Mouse (Mus musculus) midbrain, postnatal 0 days (tissue): ENCODE measurements at regions not wholly inside any gene's neighbourhood (a gene's known extent, or its start where the extent isn't known, plus 50 kb on each side); places are given as distances from the start of the nearest gene placed in this dataset.

Source experiments
- ATAC-seq: fragments of 200-750 bp; cut with Nextera tagmentation; 2 replicates; pipeline ENCODE4 v1.8.0; 2017; ENCODE audit warnings: moderate number of reproducible peaks, mild to moderate bottlenecking, moderate TSS enrichment, moderate library complexity; ENCODE audit not compliant: low FRiP score
- DNase-seq: peaks from one replicate; pipeline ENCODE4 v3.0.0-alpha.2; 2015; ENCODE audit warnings: low spot score
- H3K27ac ChIP-seq: fragments of 300-500 bp; sonication (generic); 2 replicates; pipeline ENCODE4 v1.5.1; 2014; ENCODE audit warnings: low read depth, mild to moderate bottlenecking, low read length, mixed read lengths
- H3K27me3 ChIP-seq: fragments of 300-500 bp; sonication (generic); 2 replicates; pipeline ENCODE4 v1.6.1; 2014; ENCODE audit warnings: low read length, control low read depth, mixed read lengths; ENCODE audit not compliant: insufficient read depth
- H3K36me3 ChIP-seq: fragments of 300-500 bp; sonication (generic); 2 replicates; pipeline ENCODE4 v1.6.1; 2014; ENCODE audit warnings: low read length, control low read depth, mixed read lengths; ENCODE audit not compliant: insufficient read depth
- H3K4me1 ChIP-seq: fragments of 300-500 bp; sonication (generic); 2 replicates; pipeline ENCODE4 v1.6.1; 2014; ENCODE audit warnings: mild to moderate bottlenecking, control low read depth, antibody characterized with exemption, low read length, mixed read lengths; ENCODE audit not compliant: insufficient read depth
- H3K4me2 ChIP-seq: fragments of 300-500 bp; sonication (generic); 2 replicates; pipeline ENCODE4 v1.6.1; 2014; ENCODE audit warnings: low read depth, mild to moderate bottlenecking, low read length, mixed read lengths; ENCODE audit not compliant: poor library complexity, severe bottlenecking
- H3K4me3 ChIP-seq: fragments of 300-500 bp; sonication (generic); 2 replicates; pipeline ENCODE4 v1.5.1; 2014; ENCODE audit warnings: low read depth, mild to moderate bottlenecking, low read length, moderate library complexity
- H3K9ac ChIP-seq: fragments of 300-500 bp; sonication (generic); replicated peaks from 2 replicates; pipeline ENCODE4 v1.6.1; 2014; ENCODE audit warnings: mild to moderate bottlenecking, low read length, moderate library complexity, mixed read lengths; ENCODE audit not compliant: poor library complexity, severe bottlenecking
- H3K9me3 ChIP-seq: fragments of 300-500 bp; sonication (generic); 2 replicates; pipeline ENCODE4 v1.6.1; 2016; ENCODE audit warnings: low read length, control low read depth
- CTCF ChIP-seq: IDR thresholded peaks from 2 replicates; pipeline ENCODE4 v1.5.1; 2016; ENCODE audit warnings: antibody characterized with exemption, mild to moderate bottlenecking
- WGBS: fragments of 180-500 bp; shearing (Covaris S2); extraction: QIAGEN DNeasy Blood & Tissue Kit; methylation state at CpG from one replicate; pipeline ENCODE4 v1.1.7; 2014; 5-methylcytosine and 5-hydroxymethylcytosine counted together

DNA sequence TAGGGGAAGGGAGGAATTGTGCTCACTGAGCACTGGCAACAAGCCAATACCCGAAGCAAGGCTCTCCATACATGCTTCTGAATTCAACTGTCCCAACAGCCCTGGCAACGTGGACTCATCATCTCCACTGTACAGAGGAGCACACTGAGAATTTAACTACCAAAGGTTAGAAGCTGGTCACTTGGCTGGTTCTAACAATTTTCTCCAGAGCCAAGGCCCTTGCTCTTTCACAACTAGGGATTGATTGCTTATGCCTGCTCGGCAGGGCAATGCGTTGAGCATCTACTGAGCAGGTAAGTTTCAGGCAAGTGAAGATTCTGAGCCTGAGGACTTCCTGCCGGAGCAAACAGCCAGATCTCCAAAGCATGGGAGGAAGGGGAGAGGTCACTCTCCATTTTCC, 616.0 kb upstream of the Cdh5 start:
- Histone ChIP-seq H3K4me1 (no peaks in the 10 kb centered on the region), H3K9me3 (no peaks in the 10 kb centered on the region), H3K27ac (no peak overlapping the region), H3K4me3 (no peak overlapping the region), H3K27me3 (no peaks in the 10 kb centered on the region), H3K4me2 (no peak overlapping the region), H3K9ac (no peak overlapping the region), H3K36me3 (no peaks in the 10 kb centered on the region)
- DNase-seq (no peak), ATAC-seq (no peak)
- WGBS: 86% methylated on average over 5 of the region's 5 CpGs
- no peak for TF ChIP-seq CTCF

DNA sequence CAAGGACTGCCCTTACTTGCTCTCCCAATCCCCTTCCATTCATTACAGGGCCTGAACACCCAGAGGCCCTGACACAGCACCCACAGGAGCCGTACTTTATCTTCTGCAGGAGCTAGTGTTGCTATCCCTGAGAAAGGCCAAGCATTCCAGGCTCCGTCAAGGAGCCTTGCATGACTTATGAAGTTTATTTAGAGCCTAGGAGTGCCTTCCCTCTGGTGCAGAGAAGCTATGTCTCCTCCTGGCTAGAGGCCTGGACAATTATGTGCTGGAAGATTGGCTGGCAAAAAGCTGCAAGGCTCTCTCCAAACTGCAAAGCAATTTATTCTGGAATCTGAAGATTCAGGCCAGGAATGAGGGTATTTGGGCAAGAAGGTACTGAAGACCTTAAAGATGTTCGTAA, 612.0 kb upstream of the Cdh5 start:
- Histone ChIP-seq H3K36me3 (no peaks in the 10 kb centered on the region), H3K9ac (no peak overlapping the region), H3K4me1 (no peaks in the 10 kb centered on the region), H3K4me2 (no peak overlapping the region), H3K4me3 (no peak overlapping the region), H3K27me3 (no peaks in the 10 kb centered on the region), H3K27ac (no peak overlapping the region), H3K9me3 (no peaks in the 10 kb centered on the region)
- ATAC-seq: no peak
- TF ChIP-seq CTCF: no peak
- DNase-seq: no peak
- 88% methylated on average over 3 of the region's 3 CpGs for WGBS

DNA sequence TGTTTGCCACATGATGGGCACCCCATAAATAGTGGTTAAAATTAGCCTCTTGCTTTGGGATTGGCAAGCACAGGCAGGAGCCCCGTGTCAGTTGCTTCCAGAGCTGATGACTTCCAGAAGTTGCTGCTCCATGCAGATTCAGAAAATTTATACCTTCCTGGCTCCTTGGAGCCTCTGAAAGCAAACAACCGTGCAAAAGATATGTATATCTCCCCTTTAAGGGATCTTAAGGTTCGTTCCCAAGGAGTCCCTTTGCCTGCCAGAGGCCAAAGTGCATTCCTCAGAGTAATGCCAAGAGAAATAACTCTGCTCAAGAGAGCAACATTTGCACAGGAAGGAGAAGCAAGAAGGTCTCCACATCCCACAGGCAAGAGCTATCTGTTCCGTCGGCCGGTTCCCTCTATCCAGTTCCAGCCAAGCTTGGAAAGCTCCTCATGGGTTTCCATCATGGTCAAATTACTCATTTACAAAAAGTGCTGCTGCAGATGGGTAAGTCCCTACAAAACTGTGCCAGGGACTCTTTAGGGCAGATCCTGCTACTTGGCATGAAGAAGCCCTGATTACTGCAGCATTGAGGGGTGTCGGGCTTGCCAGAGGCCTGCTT, 608.4 kb upstream of the Cdh5 start:
- no peaks in the 10 kb centered on the region for H3K36me3 ChIP-seq
- DNase-seq: no peak
- H3K4me2 ChIP-seq: no peak overlapping the region
- ATAC-seq: no peak
- no peaks in the 10 kb centered on the region for H3K27me3 ChIP-seq
- H3K9me3 ChIP-seq: no peaks in the 10 kb centered on the region
- no peak overlapping the region for H3K4me3 ChIP-seq
- TF ChIP-seq CTCF: no peak
- 88% methylated on average over 7 of the region's 7 CpGs for WGBS
- H3K4me1 ChIP-seq: no peaks in the 10 kb centered on the region
- H3K9ac ChIP-seq: no peak overlapping the region
- H3K27ac ChIP-seq: no peak overlapping the region

DNA sequence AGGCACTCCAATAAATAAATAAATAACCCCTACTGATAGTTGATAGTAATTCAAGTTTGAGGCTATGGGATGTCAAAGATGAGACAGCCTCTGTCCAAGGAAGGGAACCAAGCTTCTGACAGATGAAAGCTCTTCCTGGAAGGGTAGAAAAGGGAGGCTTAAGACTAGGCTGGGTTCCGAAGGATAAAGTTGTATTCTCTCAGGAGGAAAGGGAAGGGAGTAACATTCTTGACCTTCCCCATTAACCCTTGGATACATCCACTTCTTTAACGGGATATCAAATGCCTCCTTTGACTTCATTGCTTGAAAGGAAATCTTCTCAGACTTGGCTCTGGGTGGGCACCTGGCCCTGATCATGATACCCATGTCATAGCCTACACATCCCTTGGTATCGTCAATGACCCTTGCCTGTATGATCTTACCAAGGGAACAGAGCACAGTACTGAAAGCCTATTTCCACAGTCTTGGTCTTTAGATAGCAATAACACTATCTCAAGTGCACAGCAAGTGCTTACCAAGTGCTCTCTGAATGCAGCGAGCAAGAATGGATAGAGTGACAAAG, 607.4 kb upstream of the Cdh5 start:
- H3K9ac ChIP-seq: no peak overlapping the region
- no peak overlapping the region for H3K4me2 ChIP-seq
- H3K27me3 ChIP-seq: no peaks in the 10 kb centered on the region
- no peak overlapping the region for H3K4me3 ChIP-seq
- WGBS: 92% methylated on average over 4 of the region's 4 CpGs
- ATAC-seq (no peak), DNase-seq (no peak)
- no peaks in the 10 kb centered on the region for H3K9me3 ChIP-seq
- H3K36me3 ChIP-seq: no peaks in the 10 kb centered on the region
- H3K4me1 ChIP-seq: no peaks in the 10 kb centered on the region
- no peak overlapping the region for H3K27ac ChIP-seq
- no peak for TF ChIP-seq CTCF

DNA sequence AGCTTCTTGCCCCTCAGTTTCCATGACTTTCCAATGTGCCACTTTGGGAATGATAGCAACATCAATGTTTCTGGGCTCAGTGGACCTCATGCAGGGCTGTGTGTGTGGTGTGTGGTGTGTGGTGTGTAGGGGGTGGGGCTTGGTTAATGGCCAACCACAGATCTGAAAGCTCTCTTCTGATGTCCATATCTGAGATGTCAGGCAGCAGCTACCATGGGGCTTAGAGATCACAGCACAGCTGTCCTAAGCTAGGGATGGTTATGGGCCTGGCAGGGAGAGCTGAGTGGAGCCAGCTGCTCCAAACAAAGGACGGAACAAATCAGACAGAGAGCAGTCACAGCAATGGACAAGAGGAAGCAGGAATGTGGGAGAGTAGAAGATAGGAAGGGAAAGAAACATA, 606.8 kb upstream of the Cdh5 start:
- Histone ChIP-seq H3K4me1 (no peaks in the 10 kb centered on the region), H3K36me3 (no peaks in the 10 kb centered on the region), H3K9ac (no peak overlapping the region), H3K9me3 (no peaks in the 10 kb centered on the region), H3K27ac (no peak overlapping the region), H3K27me3 (no peaks in the 10 kb centered on the region), H3K4me3 (no peak overlapping the region), H3K4me2 (no peak overlapping the region)
- no peak for ATAC-seq
- no peak for TF ChIP-seq CTCF
- 57% methylated on average over 1 of the region's 1 CpGs for WGBS
- no peak for DNase-seq

DNA sequence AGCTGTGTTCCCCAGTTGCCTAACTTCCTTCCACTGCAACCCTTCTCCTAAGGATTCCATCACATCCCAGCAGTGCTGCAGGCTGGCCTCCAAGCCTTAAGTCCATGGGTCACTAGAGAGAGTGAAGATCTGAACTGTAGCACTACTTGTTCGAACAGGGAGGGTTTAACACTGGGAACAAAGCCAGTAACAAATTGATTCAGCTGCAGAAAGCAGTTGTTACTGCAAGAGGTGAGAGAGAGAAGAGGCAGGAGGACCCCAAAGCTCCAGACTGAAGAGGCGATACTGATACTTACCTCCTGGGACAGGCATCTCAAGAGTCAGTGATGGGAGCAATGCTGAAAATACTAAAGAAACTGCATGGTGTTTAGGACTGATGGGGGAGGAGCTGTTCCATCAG, 600.1 kb upstream of the Cdh5 start:
- Histone ChIP-seq H3K4me3 (no peak overlapping the region), H3K36me3 (no peaks in the 10 kb centered on the region), H3K27me3 (no peaks in the 10 kb centered on the region), H3K4me2 (no peak overlapping the region), H3K27ac (no peak overlapping the region), H3K9ac (no peak overlapping the region), H3K4me1 (no peaks in the 10 kb centered on the region), H3K9me3 (no peaks in the 10 kb centered on the region)
- no peak for ATAC-seq
- no peak for TF ChIP-seq CTCF
- WGBS: 70% methylated on average over 2 of the region's 2 CpGs
- DNase-seq: no peak
